Mouse (Mus musculus): ENCODE results near the gene Unc13c. TPM values are rescaled to one million over a fixed set of nuclear protein-coding genes. Genes with fewer than 3 reads are reported as not detected.

Gene Unc13c
- polyA plus RNA-seq, 1 experiment: not detected

DNA sequence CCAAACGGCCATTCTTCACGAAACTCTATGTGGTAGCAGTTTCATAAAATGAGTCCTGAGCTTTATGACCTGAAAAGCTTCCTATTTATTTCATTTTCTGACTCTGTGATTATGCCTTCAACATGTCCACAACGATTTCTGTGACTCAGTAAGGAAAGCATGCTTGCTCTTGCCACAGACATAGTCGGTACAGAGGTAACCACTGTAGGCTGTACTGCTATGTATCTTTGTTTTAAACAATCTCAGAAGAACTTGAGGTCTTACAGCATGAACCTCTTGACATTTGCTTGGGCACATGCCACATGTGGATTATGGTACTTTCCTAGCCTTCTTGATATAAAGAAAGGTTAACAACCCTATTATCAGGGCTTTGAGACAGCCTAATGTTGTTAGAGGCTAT lies 162.1 kb downstream of the Unc13c start:
- Histone ChIP-seq H3K27me3 (ENCODE audit: control insufficient read depth) (no peaks in the 10 kb centered on the region), H3K36me3 (ENCODE audit: control insufficient read depth) (no peaks in the 10 kb centered on the region), H3K4me3 (replicated peaks) (no peak overlapping the region), H3K9me3 (ENCODE audit: control insufficient read depth, low read length) (no peaks in the 10 kb centered on the region; the same call in 1 of the 2 replicates), H3K4me1 (ENCODE audit: control insufficient read depth) (no peaks in the 10 kb centered on the region)
- TF ChIP-seq GATA1 (IDR thresholded peaks at IDR 0.05; ENCODE audit: low read length) (no peak), TAL1 (IDR thresholded peaks at IDR 0.05; ENCODE audit: low read length) (no peak)

DNA sequence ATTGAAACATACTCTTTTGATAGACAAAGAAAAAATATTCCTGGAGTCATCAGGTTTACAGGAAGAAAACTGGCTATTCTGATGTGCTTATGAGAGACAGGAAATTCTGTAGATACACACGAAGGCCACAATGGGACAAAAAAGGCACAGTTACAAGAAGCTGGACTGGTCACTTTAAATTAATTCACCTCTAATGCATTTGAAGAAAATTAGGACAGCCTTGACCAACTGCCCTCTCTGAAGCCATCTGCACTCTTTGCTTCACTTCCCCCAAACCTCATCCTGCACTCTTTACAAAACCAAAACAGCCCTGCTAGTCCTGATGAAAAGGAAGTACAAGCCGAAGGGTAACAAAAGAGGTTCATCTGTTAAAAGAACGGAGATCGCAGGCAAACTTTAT lies 194.2 kb downstream of the Unc13c start:
- Histone ChIP-seq H3K9me3 (ENCODE audit: control insufficient read depth, low read length) (peaks cover 2% of the 10 kb centered on the region; the same call in 1 of the 2 replicates), H3K27me3 (ENCODE audit: control insufficient read depth) (no peaks in the 10 kb centered on the region), H3K4me3 (replicated peaks) (no peak overlapping the region), H3K36me3 (ENCODE audit: control insufficient read depth) (no peaks in the 10 kb centered on the region), H3K4me1 (ENCODE audit: control insufficient read depth) (no peaks in the 10 kb centered on the region)
- TF ChIP-seq GATA1 (IDR thresholded peaks at IDR 0.05; ENCODE audit: low read length) (no peak), TAL1 (IDR thresholded peaks at IDR 0.05; ENCODE audit: low read length) (no peak)

DNA sequence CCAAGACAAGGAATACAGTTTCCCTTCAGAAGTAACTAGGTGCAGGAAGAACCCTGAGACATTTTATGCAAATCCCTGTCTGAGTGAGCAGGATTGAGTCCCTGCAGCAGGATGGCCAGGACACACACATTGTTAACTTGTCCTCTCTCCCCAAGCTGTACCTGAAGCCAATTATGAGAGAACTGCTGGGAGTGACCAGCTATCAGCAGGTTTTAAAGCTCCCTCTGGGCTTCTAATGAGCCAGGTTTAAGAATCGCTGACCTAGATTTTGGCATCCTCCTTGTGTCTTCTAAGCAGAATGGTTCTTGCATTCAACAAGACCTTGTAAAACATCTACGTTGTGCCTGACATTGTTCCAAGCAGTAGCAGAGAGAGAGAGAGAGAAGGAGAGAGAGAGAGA lies 213.6 kb downstream of the Unc13c start:
- Histone ChIP-seq H3K4me3 (replicated peaks) (no peak overlapping the region), H3K4me1 (ENCODE audit: control insufficient read depth) (no peaks in the 10 kb centered on the region), H3K9me3 (ENCODE audit: control insufficient read depth, low read length) (no peaks in the 10 kb centered on the region), H3K36me3 (ENCODE audit: control insufficient read depth) (no peaks in the 10 kb centered on the region), H3K27me3 (ENCODE audit: control insufficient read depth) (no peaks in the 10 kb centered on the region)
- TF ChIP-seq TAL1 (IDR thresholded peaks at IDR 0.05; ENCODE audit: low read length) (no peak), GATA1 (IDR thresholded peaks at IDR 0.05; ENCODE audit: low read length) (no peak)

DNA sequence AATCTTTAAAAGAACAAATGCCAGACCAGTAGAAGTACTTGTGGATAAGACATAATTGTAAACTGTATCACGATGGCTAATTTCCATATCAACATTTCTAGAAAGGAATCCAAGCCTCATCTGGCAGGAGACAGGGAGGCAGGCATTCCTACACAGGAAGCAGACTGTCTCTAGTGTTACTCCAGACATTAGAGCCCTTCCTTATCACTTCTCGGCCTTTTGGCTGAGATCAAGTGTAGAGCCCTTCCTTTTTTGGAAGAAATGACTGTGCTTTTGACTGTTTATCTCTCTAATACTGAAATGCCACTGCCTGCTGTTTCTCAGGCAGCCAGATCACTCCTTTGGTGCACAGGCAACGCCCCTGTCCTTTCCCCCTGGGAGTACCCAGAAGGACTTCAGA lies 215.3 kb downstream of the Unc13c start:
- H3K4me3 ChIP-seq (replicated peaks): no peak overlapping the region
- TF ChIP-seq TAL1 (IDR thresholded peaks at IDR 0.05; ENCODE audit: low read length) (no peak), GATA1 (IDR thresholded peaks at IDR 0.05; ENCODE audit: low read length) (no peak)
- H3K9me3 ChIP-seq (ENCODE audit: control insufficient read depth, low read length): peaks cover 3% of the 10 kb centered on the region; the same call in 1 of the 2 replicates
- no peaks in the 10 kb centered on the region for H3K27me3 ChIP-seq (ENCODE audit: control insufficient read depth)
- H3K4me1 ChIP-seq (ENCODE audit: control insufficient read depth): no peaks in the 10 kb centered on the region
- no peaks in the 10 kb centered on the region for H3K36me3 ChIP-seq (ENCODE audit: control insufficient read depth)

DNA sequence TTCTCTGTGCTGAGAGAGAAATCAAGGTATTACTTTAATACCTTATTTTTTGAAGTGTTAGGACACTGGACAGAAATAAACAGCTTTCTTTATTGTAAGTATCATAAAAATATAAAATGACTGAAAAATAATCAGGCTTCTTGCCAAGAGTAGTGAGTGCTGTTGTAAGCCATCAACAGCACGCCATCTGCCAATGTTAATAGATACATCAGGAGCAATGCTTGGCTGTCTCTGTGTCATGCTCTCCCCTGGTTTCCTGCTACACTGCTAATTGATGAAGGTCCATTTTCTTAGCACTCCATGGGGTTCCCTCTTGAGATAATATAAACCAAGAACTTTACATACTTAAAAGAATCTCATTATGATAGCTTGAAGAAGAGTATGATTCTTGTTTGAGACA lies 217.4 kb downstream of the Unc13c start:
- Histone ChIP-seq H3K27me3 (ENCODE audit: control insufficient read depth) (no peaks in the 10 kb centered on the region), H3K4me3 (replicated peaks) (no peak overlapping the region), H3K4me1 (ENCODE audit: control insufficient read depth) (no peaks in the 10 kb centered on the region), H3K9me3 (ENCODE audit: control insufficient read depth, low read length) (peaks cover 3% of the 10 kb centered on the region; the same call in 1 of the 2 replicates), H3K36me3 (ENCODE audit: control insufficient read depth) (no peaks in the 10 kb centered on the region)
- TF ChIP-seq GATA1 (IDR thresholded peaks at IDR 0.05; ENCODE audit: low read length) (no peak), TAL1 (IDR thresholded peaks at IDR 0.05; ENCODE audit: low read length) (no peak)

DNA sequence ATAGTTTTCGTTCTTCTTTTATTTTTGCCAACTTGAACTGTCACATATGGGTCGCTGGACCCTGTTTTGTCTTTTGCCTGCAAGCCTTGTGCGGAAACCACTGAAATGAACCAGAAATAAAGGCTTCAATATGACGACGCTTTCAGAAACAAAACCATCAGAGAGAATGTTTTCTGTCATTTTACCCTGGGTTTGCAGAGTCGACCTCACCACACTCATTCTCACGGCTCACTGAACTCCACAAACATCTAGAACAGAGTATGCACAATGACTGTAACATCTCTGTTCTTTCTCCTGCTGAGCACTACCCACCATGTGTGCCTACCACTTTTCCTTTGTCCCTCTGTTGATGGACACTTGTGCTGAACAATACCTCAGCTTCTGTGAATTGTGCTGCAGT lies 234.3 kb downstream of the Unc13c start:
- H3K9me3 ChIP-seq (ENCODE audit: control insufficient read depth, low read length): no peaks in the 10 kb centered on the region
- no peak for TF ChIP-seq TAL1 (IDR thresholded peaks at IDR 0.05; ENCODE audit: low read length)
- no peak for TF ChIP-seq GATA1 (IDR thresholded peaks at IDR 0.05; ENCODE audit: low read length)
- H3K4me1 ChIP-seq (ENCODE audit: control insufficient read depth): no peaks in the 10 kb centered on the region
- H3K27me3 ChIP-seq (ENCODE audit: control insufficient read depth): no peaks in the 10 kb centered on the region
- no peak overlapping the region for H3K4me3 ChIP-seq (replicated peaks)
- no peaks in the 10 kb centered on the region for H3K36me3 ChIP-seq (ENCODE audit: control insufficient read depth)

DNA sequence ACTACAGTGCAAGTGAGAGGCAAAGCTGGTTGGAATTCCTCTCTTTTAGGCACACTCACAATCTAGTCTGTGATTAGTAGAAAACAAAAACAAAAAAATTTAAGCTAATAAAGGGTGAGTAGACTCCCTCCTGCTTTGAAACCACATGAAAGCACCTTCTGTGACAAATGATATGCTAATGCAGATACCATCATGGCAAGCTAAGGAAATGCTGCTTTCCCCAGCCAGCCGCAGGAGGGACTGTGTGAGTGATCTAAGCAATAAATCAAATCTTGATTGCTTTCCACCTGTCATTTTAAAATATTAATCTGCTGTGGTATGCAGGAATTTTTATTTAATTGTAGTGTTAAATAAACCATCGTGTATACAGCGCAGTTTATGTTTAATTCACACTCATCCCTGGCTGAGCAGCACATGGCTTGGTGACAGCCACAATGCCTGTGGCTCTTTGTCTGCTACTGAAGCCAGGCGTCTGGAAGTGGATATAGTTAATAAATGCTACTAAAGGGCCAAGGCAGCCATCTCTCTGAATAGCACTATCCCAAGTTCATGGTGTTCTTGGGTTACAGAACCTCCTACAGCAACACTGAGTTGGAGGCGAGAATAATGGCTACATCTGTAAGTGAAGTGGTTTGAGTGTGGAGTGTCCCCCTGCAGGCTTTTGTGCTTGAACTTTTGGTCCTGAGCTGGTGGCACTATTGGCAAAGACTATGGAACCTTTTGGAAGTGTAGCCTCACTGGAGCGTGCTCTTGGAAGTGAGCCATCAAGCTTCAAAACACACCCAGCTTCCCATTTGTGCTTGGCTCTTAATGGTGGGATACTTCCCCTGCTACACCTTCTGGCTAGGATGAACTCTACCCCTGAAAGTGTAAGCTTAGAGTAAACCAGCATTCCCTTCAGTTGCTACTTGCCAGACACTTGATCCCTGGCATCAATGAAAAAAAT lies 242.8 kb downstream of the Unc13c start:
- Histone ChIP-seq H3K36me3 (ENCODE audit: control insufficient read depth) (no peaks in the 10 kb centered on the region), H3K9me3 (ENCODE audit: control insufficient read depth, low read length) (no peaks in the 10 kb centered on the region; the same call in 1 of the 2 replicates), H3K27me3 (ENCODE audit: control insufficient read depth) (no peaks in the 10 kb centered on the region), H3K4me1 (ENCODE audit: control insufficient read depth) (no peaks in the 10 kb centered on the region), H3K4me3 (replicated peaks) (no peak overlapping the region)
- TF ChIP-seq GATA1 (IDR thresholded peaks at IDR 0.05; ENCODE audit: low read length) (no peak), TAL1 (IDR thresholded peaks at IDR 0.05; ENCODE audit: low read length) (no peak)

DNA sequence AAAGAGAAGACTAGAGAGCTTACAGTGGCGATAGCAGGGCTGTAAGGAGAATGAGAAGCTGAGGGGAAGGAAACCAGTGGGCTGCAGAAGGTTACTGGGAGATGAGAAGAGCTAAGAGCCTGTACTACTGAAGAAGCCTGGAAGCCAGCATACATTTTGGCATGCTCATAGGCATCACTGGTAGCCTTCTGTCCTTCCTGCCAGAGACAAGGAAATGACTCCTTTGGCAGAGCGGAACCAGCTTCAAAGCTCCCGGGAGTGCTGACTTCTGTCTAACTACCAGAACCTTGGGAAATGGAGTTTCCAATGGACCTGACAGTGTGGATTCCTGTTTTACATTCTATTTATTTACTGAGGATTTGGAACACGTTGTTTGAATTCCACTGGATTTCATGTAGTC lies 244.0 kb downstream of the Unc13c start:
- H3K4me3 ChIP-seq (replicated peaks): no peak overlapping the region
- no peaks in the 10 kb centered on the region; the same call in 1 of the 2 replicates for H3K9me3 ChIP-seq (ENCODE audit: control insufficient read depth, low read length)
- no peaks in the 10 kb centered on the region for H3K4me1 ChIP-seq (ENCODE audit: control insufficient read depth)
- TF ChIP-seq GATA1 (IDR thresholded peaks at IDR 0.05; ENCODE audit: low read length) (no peak), TAL1 (IDR thresholded peaks at IDR 0.05; ENCODE audit: low read length) (no peak)
- no peaks in the 10 kb centered on the region for H3K27me3 ChIP-seq (ENCODE audit: control insufficient read depth)
- H3K36me3 ChIP-seq (ENCODE audit: control insufficient read depth): no peaks in the 10 kb centered on the region

DNA sequence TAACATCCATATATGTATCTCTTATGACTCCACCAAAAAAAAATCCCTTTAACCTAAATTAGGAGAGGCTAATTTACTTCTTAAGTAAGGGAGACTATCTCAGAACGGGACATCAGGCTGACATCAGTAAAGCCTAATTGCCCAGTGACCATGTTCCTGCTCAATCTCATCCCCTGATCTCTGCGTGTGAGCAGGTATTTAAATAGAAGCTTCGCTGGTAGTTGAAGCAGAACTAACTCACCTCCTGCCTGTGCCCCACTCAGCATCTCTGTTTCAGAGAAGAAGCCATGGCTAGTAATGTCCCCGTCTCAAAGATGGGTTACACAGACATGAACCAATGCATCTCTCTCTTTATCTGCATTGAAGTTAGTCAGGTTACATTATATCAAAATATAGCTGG lies 255.3 kb downstream of the Unc13c start:
- Histone ChIP-seq H3K4me1 (ENCODE audit: control insufficient read depth) (no peaks in the 10 kb centered on the region), H3K27me3 (ENCODE audit: control insufficient read depth) (no peaks in the 10 kb centered on the region), H3K4me3 (replicated peaks) (no peak overlapping the region), H3K9me3 (ENCODE audit: control insufficient read depth, low read length) (no peaks in the 10 kb centered on the region), H3K36me3 (ENCODE audit: control insufficient read depth) (no peaks in the 10 kb centered on the region)
- TF ChIP-seq TAL1 (IDR thresholded peaks at IDR 0.05; ENCODE audit: low read length) (no peak), GATA1 (IDR thresholded peaks at IDR 0.05; ENCODE audit: low read length) (no peak)

Measured in erythroblast, embryonic 14.5 days (primary cell).